Mouse (Mus musculus) midbrain, embryonic 16.5 days (tissue): ENCODE results near the gene Ube2l6. TPM values are rescaled to one million over a fixed set of nuclear protein-coding genes. Genes with fewer than 3 reads are reported as not detected.
A peak's percentile ranks its signal among the peaks of the same experiment; 100 is the strongest.
"Not testable (repeated sequence)": the region's sequence is repeated elsewhere in the genome, so short reads cannot be mapped to it uniquely, and the experiment has no call there.

Experiments used
- ATAC-seq: fragments of 200-750 bp; cut with Nextera tagmentation; 2 replicates; pipeline ENCODE4 v1.8.0; 2017; ENCODE audit warnings: moderate TSS enrichment
- H3K27ac ChIP-seq: fragments of 300-500 bp; sonication (generic); 2 replicates; pipeline ENCODE4 v1.5.1; 2014; ENCODE audit warnings: mild to moderate bottlenecking, low read length, mixed read lengths
- H3K27me3 ChIP-seq: fragments of 300-500 bp; sonication (generic); 2 replicates; pipeline ENCODE4 v1.6.1; 2014; ENCODE audit warnings: low read depth, low read length, mixed read lengths; ENCODE audit not compliant: control insufficient read depth, insufficient read depth
- H3K36me3 ChIP-seq: fragments of 300-500 bp; sonication (generic); 2 replicates; pipeline ENCODE4 v1.6.1; 2014; ENCODE audit warnings: mild to moderate bottlenecking, low read length, moderate library complexity, mixed read lengths; ENCODE audit not compliant: control insufficient read depth, insufficient read depth
- H3K4me1 ChIP-seq: fragments of 300-500 bp; sonication (generic); 2 replicates; pipeline ENCODE4 v1.6.1; 2014; ENCODE audit warnings: mild to moderate bottlenecking, low read length, mixed read lengths; ENCODE audit not compliant: control insufficient read depth, insufficient read depth
- H3K4me2 ChIP-seq: fragments of 300-500 bp; sonication (generic); 2 replicates; pipeline ENCODE4 v1.6.1; 2014; ENCODE audit warnings: mild to moderate bottlenecking, low read length, mixed read lengths
- H3K4me3 ChIP-seq: fragments of 300-500 bp; sonication (generic); 2 replicates; pipeline ENCODE4 v1.5.1; 2014; ENCODE audit warnings: low read depth, mild to moderate bottlenecking, low read length, moderate library complexity, mixed read lengths
- H3K9ac ChIP-seq: fragments of 300-500 bp; sonication (generic); 2 replicates; pipeline ENCODE4 v1.6.1; 2014; ENCODE audit warnings: low read depth, low read length, mixed read lengths
- H3K9me3 ChIP-seq: fragments of 300-500 bp; sonication (generic); replicated peaks from 2 replicates; pipeline ENCODE4 v1.6.1; 2014; ENCODE audit warnings: mild to moderate bottlenecking, low read length, mixed read lengths; ENCODE audit not compliant: control insufficient read depth, poor library complexity, severe bottlenecking
- WGBS: fragments of 180-500 bp; shearing (Covaris S2); extraction: QIAGEN DNeasy Blood & Tissue Kit; methylation state at CpG from one replicate; pipeline ENCODE4 v1.1.7; 2014; 5-methylcytosine and 5-hydroxymethylcytosine counted together
- polyA plus RNA-seq: library from polyadenylated mRNA; unstranded; fragments of >200 nt; fragmentation: Nextera tagmentation; extraction: Ambion mirVana; gene quantifications from 2 replicates; pipeline ENCODE4 v1.2.1, GENCODE M21; 2015

Ube2l6 gene
- polyA plus RNA-seq, 1 experiment from 2014 or later, result 22.9 TPM

GRCm38 (mm10) chr2:84800304-84800703 lies 1.7 kb downstream of the Ube2l6 start:
- Histone ChIP-seq H3K4me3 (no peak overlapping the region), H3K9me3 (no peaks in the 10 kb centered on the region), H3K27me3 (no peaks in the 10 kb centered on the region), H3K36me3 (no peaks in the 10 kb centered on the region), H3K27ac (no peak overlapping the region), H3K9ac (no peak overlapping the region), H3K4me1 (peaks cover 9% of the 10 kb centered on the region), H3K4me2 (no peak overlapping the region)
- 88% methylated on average over 4 of the region's 4 CpGs for WGBS
- no peak for ATAC-seq

DNA sequence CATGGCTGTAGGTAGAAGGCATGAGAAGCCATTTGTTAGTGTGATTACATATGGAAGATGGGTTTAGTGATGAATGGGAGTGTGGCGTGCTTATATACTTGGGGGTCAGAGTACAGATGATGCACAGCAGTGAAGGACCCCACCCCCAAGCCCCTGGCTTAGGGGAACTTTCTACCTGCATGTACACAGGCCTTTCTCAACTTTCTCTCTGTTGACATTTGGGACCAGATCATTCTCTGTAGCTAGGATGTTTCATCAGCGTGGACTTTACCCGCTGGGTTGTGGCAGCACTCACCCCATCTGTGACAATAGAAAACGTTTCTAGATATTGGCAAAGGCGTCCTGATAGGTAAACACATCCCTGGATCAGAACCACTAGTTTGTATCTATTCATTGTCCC lies 2.6 kb downstream of the Ube2l6 start:
- H3K4me2 ChIP-seq, result not testable (repeated sequence)

DNA sequence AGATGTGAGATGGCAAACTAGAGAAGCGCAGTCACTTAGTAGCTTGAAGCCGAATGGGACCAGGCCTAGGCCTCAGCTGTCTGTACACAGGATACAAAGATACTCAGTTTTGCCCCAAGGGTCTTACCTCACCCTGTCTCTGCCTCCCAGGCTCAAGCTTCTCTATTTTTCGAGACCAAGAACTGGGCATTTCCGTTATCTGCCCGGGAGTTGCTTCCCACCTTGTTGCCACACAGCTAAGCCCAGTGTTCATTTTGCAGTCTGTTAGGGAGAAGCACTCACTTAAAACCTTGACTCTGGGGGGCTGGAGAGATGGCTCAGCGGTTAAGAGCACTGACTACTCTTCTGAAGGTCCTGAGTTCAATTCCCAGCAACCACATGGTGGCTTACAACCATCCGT lies 5.3 kb downstream of the Ube2l6 start:
- peaks cover 6% of the 10 kb centered on the region for H3K4me1 ChIP-seq
- H3K27me3 ChIP-seq, result no peaks in the 10 kb centered on the region
- H3K9ac ChIP-seq, result no peak overlapping the region
- no peak overlapping the region for H3K4me2 ChIP-seq
- H3K27ac ChIP-seq, result no peak overlapping the region
- no peaks in the 10 kb centered on the region for H3K36me3 ChIP-seq
- 90% methylated on average over 7 of the region's 7 CpGs for WGBS
- no peak for ATAC-seq
- no peak overlapping the region for H3K4me3 ChIP-seq
- H3K9me3 ChIP-seq, result no peaks in the 10 kb centered on the region

More for the DNA sequence above, 2.6 kb downstream of the Ube2l6 start:
- not testable (repeated sequence) for H3K4me3 ChIP-seq, H3K27ac ChIP-seq, H3K4me1 ChIP-seq, ATAC-seq, H3K9ac ChIP-seq, H3K9me3 ChIP-seq, H3K36me3 ChIP-seq, H3K27me3 ChIP-seq
- 75% methylated on average over 5 of the region's 5 CpGs for WGBS

- no peak overlapping the region for H3K4me3 ChIP-seq
- no peaks in the 10 kb centered on the region for H3K4me1 ChIP-seq
- H3K36me3 ChIP-seq, result no peaks in the 10 kb centered on the region
- no peak overlapping the region for H3K9ac ChIP-seq
- H3K27me3 ChIP-seq, result no peaks in the 10 kb centered on the region
- H3K4me2 ChIP-seq, result no peak overlapping the region
- WGBS, result 79% methylated on average over 5 of the region's 5 CpGs
- no peaks in the 10 kb centered on the region for H3K9me3 ChIP-seq
- H3K27ac ChIP-seq, result no peak overlapping the region
- no peak for ATAC-seq
Measured at GRCm38 (mm10) chr2:84806546-84806945, 7.9 kb downstream of the Ube2l6 start.

DNA sequence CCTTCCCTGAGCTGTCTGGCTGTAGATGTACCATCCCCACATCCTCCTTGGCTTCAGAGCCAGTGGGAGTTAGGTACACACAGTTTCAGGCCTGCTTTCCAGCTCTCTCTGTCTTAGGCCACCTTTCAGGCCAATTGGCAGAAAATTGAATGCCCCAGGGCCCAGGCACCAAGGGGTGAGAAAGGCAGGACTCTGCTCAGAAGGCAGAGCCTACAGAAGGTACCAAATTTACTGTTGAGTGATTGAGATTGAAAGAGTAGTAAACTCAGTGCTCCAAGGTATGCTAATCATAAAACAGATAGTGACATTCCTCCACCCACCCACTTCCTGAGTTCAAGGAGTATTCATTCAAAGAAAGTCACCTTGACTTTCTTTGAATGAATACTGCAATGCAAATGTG lies 10.7 kb downstream of the Ube2l6 start:
- ATAC-seq, result no peak
- Histone ChIP-seq H3K9me3 (no peaks in the 10 kb centered on the region), H3K9ac (no peak overlapping the region), H3K27ac (no peak overlapping the region), H3K4me2 (no peak overlapping the region), H3K4me3 (no peak overlapping the region), H3K27me3 (no peaks in the 10 kb centered on the region), H3K36me3 (no peaks in the 10 kb centered on the region), H3K4me1 (no peaks in the 10 kb centered on the region)

- peak; percentile 25; the same call in 1 of the 2 replicates for ATAC-seq
- no peaks in the 10 kb centered on the region for H3K9me3 ChIP-seq
- no peak overlapping the region for H3K27ac ChIP-seq
- no peak overlapping the region for H3K9ac ChIP-seq
- no peaks in the 10 kb centered on the region for H3K36me3 ChIP-seq
- H3K4me1 ChIP-seq, result no peaks in the 10 kb centered on the region
- H3K4me3 ChIP-seq, result no peak overlapping the region
- 78% methylated on average over 6 of the region's 6 CpGs for WGBS
- no peaks in the 10 kb centered on the region for H3K27me3 ChIP-seq
- H3K4me2 ChIP-seq, result no peak overlapping the region
Measured at GRCm38 (mm10) chr2:84810526-84810885, 11.9 kb downstream of the Ube2l6 start.

DNA sequence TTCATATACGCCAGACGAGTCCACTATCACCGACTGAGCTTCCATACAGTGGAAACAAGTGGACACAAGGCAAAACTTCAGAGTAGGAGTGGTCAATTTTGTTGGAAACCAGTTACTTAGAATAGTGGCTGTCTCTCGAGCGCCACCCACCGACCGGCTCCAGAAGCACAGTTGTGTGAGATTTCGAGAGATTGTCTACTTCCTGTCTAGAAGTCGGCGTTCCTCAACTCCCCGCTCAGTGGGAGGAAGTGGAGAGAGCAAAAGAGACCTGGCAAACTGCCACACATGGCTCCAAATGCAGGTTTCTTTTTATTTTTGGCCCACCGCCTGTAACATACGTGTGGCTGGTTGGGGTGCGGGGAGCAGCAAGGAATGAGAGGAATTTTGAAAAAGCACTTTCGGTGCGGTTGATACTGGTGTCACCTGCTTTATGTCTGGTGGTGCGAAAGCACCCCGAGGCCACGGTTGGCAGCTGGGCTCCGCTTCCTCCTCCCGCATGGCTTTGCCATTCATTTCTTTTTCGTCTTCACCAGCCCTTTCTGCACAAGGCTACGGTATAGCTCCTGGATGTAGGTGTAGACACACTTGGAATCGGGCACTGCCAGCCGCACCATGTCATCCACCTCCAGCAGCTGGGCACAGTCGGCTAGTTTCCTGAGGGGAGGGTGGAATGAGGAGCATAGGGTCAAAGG lies 12.4 kb downstream of the Ube2l6 start:
- H3K4me2 ChIP-seq, result peak overlapping the region; percentile 23
- H3K36me3 ChIP-seq, result no peaks in the 10 kb centered on the region
- no peak overlapping the region for H3K9ac ChIP-seq
- H3K27ac ChIP-seq, result no peak overlapping the region
- H3K4me3 ChIP-seq, result 0 out of 2 replicates have a peak overlapping the region, but pooled peaks have one; percentile 0
- H3K4me1 ChIP-seq, result no peaks in the 10 kb centered on the region
- peak; percentile 51 for ATAC-seq
- H3K27me3 ChIP-seq, result no peaks in the 10 kb centered on the region
- H3K9me3 ChIP-seq, result no peaks in the 10 kb centered on the region
- WGBS, result 35% methylated on average over 26 of the region's 26 CpGs

GRCm38 (mm10) chr2:84811880-84812279 lies 13.3 kb downstream of the Ube2l6 start:
- WGBS, result 87% methylated on average over 7 of the region's 7 CpGs
- no peaks in the 10 kb centered on the region for H3K9me3 ChIP-seq
- no peak overlapping the region for H3K4me3 ChIP-seq
- H3K9ac ChIP-seq, result no peak overlapping the region
- no peaks in the 10 kb centered on the region for H3K36me3 ChIP-seq
- no peaks in the 10 kb centered on the region for H3K4me1 ChIP-seq
- no peak for ATAC-seq
- no peak overlapping the region for H3K27ac ChIP-seq
- no peaks in the 10 kb centered on the region for H3K27me3 ChIP-seq
- H3K4me2 ChIP-seq, result no peak overlapping the region

DNA sequence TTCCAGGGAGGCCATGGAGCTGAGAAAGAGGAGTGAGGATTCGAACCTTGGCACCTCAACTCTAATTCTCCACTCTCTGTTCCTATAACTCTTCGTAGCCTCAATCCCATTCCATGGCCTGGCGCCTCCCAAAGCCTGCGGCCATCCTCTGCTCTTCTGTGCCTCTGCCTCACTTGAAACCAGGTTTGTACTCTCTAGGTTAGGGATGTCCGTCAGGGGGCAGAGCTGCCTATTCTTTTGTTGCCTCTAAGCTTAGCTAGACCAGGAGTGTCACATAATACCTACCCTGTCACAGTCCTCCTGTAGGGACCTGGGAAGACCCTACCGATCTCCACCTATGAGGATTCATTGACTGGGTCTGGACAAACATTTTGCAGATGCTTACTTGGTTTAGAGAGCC lies 14.0 kb downstream of the Ube2l6 start:
- Histone ChIP-seq H3K9me3 (no peaks in the 10 kb centered on the region), H3K27ac (no peak overlapping the region), H3K4me2 (no peak overlapping the region), H3K27me3 (no peaks in the 10 kb centered on the region), H3K4me3 (no peak overlapping the region), H3K4me1 (no peaks in the 10 kb centered on the region), H3K36me3 (no peaks in the 10 kb centered on the region), H3K9ac (no peak overlapping the region)
- WGBS, result 76% methylated on average over 6 of the region's 6 CpGs
- no peak for ATAC-seq
